Mouse (Mus musculus) ovary, adult 10 weeks (tissue): ENCODE results near the gene Rab3a. TPM values are rescaled to one million over a fixed set of nuclear protein-coding genes. Genes with fewer than 3 reads are reported as not detected.

Experiments used
- polyA plus RNA-seq: library from polyadenylated mRNA; stranded (reverse); fragments of 350-450 nt; fragmentation: Illumina TruSeq; extraction: RNeasy Lipid Tissue Mini Kit (QIAGEN cat#74804); gene quantifications from one replicate; pipeline ENCODE4 v1.2.3, GENCODE M21; 2014

The Rab3a gene
- 2.5 TPM for polyA plus RNA-seq

DNA sequence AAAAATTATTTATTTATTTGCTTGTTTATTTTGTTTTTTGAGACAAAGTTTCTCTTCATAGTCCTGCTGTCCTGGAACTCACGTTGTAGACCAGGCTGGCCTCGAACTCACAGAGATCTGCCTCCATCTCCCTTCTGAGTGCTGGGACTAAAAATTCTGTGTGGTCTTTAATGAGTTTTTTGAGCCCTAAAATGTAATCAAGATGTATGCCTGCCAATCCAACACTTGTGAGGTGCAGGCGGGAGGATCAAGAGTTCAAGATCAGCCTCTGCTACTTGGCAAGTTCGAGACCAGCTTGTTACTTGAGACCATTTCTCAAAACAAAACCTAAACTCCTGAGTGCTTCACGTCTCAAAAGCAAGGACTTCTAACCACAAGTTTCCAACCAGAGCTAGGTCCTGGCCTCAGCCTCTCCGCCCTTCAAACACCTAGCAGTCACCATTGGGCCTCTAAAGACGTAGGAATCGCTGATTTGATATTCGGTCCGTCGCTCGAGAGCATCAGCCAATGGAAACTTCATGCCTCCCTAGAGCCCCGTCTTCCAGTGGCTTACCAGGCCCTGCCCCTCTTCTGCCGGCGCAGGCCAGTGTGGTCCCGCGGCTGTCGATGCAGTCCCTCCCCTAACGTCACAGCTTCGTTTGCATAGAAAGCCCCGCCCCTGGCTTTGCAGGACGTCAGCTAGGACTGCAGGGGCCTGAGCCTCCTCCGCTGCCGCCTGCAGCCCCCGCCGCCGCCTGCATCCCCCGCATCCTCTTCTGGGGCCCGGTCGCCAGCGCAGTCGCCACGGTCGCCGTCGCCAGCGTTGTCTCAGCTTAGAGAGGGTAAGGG, at the start of gene Rab3a:
Rab3a (plus strand) TSS at position 637 of the 828 bp plus-strand sequence.

DNA sequence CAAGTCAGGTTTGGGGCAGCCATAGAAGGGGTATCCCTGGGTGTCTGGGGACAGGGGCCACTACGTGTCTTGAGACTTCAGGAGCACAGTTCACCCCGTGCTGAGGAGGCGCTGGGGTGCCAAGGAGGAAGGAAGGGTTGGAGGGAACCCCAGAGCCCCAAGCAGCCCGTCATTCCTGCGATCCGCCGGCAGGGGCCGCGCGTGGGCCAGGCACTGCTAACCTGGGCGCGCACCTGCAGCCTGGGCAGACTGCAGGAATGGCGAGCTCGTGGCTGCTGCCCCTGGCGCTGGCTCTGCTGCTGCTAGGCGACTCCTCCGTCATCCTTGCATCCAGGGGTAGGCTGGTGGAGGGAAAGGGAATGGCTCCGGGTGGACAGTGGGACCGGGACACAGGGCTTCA, 36.2 kb upstream of the Rab3a start, which contains the start of gene Gm3336:
Gm3336 (plus strand) TSS at position 247 of the 400 bp plus-strand sequence.

DNA sequence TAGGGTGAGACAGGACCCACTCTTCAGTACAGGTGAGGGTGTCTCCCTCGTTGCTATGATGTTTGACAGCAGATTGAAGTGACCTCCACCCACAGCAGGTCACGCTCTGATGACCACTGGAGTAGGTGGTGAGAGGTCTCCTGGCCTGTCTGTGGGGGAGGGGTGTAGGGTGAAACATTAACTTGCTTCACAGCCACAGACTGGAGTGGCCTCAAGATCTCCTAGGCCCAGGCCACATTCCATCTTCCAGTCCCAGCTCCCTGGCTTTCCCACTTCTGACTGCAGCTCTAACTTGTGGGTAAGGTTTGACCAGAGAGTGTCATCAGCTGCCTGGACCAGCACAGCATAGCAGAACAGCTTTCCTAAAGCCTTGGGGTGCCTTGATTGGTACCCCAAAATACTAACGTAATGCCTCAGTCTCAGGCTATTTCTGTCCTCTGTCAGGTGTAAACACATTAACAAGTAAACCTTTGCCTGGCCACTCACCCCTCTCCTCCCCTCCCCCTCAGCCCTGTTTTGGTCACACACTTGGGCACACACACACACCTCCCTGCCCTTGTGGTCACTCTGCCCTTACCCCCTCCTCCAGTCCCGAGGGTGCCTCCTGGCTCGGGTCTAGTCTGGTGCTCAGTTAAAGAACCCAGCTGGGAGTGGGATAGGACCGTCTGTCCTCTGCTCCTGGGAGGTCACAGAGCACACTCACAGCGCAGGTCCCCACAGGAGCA, 30.8 kb upstream of the Rab3a start, which contains the start of gene Pde4c:
Pde4c (plus strand) TSS at position 235 of the 725 bp plus-strand sequence.

DNA sequence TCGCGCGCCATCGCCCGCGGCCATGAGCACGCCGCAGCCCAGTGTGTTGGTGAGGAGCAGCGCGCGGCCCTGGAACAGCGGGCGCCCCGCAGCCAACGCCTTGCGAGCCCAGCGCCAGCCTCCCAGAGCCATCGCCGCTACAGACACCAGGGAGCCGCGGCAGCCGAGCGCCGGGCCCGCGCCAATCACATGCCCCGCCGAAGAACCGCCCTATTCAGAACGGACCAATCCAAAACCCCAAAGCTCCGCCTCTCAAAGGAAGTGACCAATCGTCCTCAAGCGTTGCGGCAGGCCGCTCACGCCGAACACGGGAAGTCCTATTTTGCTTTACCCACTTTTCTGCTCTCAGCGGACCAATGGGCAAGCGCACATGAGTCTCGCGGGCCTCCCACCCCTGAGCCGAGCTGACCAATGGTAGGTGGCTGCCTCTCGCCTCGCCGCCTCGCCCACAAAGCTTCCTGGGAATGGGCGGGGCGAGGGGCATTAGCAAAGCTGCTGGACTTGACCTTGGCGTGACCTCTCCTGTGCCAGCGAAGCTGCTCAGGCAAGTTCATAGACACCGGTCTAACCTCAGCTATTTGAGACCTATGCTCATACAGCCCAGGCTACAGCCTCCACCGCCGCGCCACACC, 6.4 kb downstream of the Rab3a start, which contains the start of gene Mpv17l2:
Mpv17l2 (minus strand) TSS at position 172 of the 632 bp plus-strand sequence.

DNA sequence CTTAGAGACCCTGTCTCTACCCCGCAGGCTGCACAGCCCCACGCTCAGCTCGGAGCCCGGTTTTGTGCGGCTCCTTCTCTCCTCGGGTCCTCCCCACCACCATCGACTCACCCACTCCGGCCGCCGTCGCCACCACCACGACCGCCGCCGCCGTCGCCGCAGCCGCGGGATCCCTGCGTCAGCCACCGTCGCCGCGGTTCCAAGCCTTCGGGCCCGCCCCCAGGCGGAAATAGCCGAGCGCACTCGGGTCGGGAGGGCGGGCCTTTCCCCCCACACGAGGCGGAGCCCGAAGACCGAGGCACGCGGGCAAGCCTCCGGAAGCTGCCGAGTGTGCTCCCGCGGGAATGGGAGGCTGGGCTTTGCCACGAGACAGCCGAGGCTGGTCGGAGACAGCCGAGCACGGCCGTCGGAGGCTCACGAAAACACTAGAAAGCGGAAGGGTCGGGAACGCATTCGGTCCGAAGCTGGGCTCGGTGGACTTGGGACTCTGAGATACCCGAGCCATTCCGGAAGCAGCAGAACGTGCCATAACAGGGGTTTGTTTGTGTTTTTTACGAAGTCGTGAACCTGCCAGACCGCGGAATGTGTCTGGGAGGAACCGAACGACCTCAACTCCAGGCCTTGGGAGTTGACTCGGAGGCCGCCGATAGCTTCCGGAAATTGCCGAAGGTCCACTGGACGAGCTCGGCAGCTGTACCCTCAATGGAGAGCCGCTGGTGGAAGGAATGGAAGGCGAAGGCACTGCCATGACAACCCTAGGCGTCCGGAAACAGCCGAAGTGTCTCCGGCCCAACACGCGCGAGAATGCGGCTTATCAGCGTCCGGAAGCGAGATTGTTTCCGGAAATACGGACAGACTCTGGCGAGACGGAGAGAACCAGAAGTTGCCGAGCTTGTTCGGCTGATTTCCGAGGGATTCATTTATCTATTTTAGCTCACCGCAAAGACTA, 22.3 kb downstream of the Rab3a start, which contains the start of gene Pik3r2:
Pik3r2 (minus strand) TSS at position 218 of the 949 bp plus-strand sequence.

DNA sequence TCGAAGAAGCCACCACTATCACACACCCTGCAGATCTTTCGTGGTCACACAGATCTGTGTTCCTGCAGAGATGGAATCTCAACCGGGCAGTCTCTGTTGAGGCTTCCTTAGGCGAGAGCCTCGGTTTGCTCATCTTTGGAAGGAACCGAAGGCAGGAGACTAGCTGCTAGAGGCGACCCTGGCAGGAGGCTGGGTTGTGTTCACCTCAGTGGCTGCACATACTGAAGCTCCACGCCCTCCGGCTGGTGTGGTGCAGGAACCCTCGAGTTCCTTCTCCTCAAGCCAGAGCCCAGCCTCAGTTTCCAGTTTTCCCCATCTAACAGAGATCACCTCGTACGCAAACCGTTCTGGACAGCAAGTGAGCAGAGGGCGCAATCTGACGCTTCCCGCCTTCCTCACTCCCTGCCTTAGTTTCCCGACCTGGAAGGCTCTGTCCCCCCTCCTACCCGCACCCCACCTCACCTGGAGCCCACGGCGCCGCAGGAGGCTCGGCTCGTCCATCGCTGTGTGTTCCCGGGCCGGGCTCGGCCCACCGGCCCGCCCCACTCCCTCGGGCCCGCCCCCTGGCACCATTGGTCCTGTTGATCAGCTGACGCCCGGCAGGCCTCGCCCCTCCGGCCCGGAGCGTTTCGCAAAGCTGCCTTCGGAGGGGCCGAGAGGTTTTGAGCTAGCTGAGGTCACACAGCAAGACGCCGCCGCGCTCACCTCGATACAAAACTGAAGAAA, 50.2 kb downstream of the Rab3a start, which contains the start of gene Mast3:
Mast3 (minus strand) TSS at position 574 of the 726 bp plus-strand sequence.

DNA sequence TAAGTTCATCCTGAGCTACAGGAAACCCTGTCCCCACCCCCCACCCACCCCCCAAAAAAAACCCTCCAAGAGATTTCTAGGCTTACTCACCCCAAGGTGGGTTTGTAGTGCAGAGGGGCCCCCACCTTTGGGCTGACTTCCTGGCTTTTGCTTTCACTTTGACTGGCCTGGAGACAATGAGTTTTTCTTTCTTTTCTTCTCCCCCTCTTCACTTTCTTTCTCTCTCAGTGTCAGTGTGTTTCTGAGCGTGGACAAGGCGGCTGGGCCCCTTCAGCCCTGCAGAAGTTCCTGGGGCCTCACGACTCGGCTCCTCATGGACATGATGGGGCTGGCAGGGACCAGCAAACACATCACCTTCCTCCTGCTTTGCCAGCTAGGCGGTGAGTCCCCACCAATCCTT, 53.8 kb downstream of the Rab3a start, which contains the start of gene Il12rb1:
Il12rb1 (plus strand) TSS at position 211 of the 400 bp plus-strand sequence.

Other genes with a start within 250 kb of the Rab3a start
- gene Rex1bd, start 247.9 kb upstream of the Rab3a start, polyA plus RNA-seq: 1.3 TPM
- gene Uba52, start 243.9 kb upstream of the Rab3a start, polyA plus RNA-seq: 1.5 TPM
- gene Fkbp8, start 227.0 kb upstream of the Rab3a start, polyA plus RNA-seq: 1.2 TPM
- gene Kxd1, start 226.7 kb upstream of the Rab3a start, polyA plus RNA-seq: 8.4 TPM
- 0.74 TPM for gene Ell, start 215.2 kb upstream of the Rab3a start, polyA plus RNA-seq
- gene Isyna1, start 160.3 kb upstream of the Rab3a start, polyA plus RNA-seq: 0.29 TPM
- gene Ssbp4, start 145.8 kb upstream of the Rab3a start, polyA plus RNA-seq: not detected
- not detected for gene Lrrc25, start 138.5 kb upstream of the Rab3a start, polyA plus RNA-seq
- gene Gdf15, start 122.2 kb upstream of the Rab3a start, polyA plus RNA-seq: not detected
- gene Pgpep1, start 94.3 kb upstream of the Rab3a start, polyA plus RNA-seq: 17.5 TPM
- gene Lsm4, start 81.4 kb upstream of the Rab3a start, polyA plus RNA-seq: not detected
- gene Jund, start 55.7 kb upstream of the Rab3a start, polyA plus RNA-seq: 20.4 TPM
- not detected for gene Iqcn, start 51.2 kb upstream of the Rab3a start, polyA plus RNA-seq
- gene Gm3336, start 36.1 kb upstream of the Rab3a start, polyA plus RNA-seq: not detected
- gene Pde4c, start 31.0 kb upstream of the Rab3a start, polyA plus RNA-seq: not detected
- not detected for gene Mpv17l2, start 6.3 kb downstream of the Rab3a start, polyA plus RNA-seq
- 1.7 TPM for gene Pik3r2, start 22.0 kb downstream of the Rab3a start, polyA plus RNA-seq
- 2.1 TPM for gene Mast3, start 50.4 kb downstream of the Rab3a start, polyA plus RNA-seq
- not detected for gene Il12rb1, start 53.8 kb downstream of the Rab3a start, polyA plus RNA-seq
- 1.1 TPM for gene Arrdc2, start 85.0 kb downstream of the Rab3a start, polyA plus RNA-seq
- gene Kcnn1, start 108.6 kb downstream of the Rab3a start, polyA plus RNA-seq: 0.26 TPM
- not detected for gene Ccdc124, start 119.3 kb downstream of the Rab3a start, polyA plus RNA-seq
- not detected for gene Slc5a5, start 138.1 kb downstream of the Rab3a start, polyA plus RNA-seq
- gene Rpl18a, start 142.7 kb downstream of the Rab3a start, polyA plus RNA-seq: 39.0 TPM
- gene Map1s, start 151.3 kb downstream of the Rab3a start, polyA plus RNA-seq: 2.4 TPM